In genomic region chr17:28000389-28000788, GRCm38 (mm10) we compare ENCODE assay signal across 13 mouse cellular contexts.
DNase-seq lines count a peak whose midpoint lies in the region; ATAC-seq and TF ChIP-seq lines count a peak whose summit lies in the region.
"Had no signal": no experiment of that assay in that cellular context is flagged by ENCODE, and none has a peak within 500 bp of the region (broad histone marks: within the 10 kb centered on the region; RNA-seq: fewer than 3 reads in every experiment).

No protein-coding gene starts in this region.

- intact Hi-C loops in gastrocnemius, adult 2 months (cut with DNase I) = no loop called here

- ATAC-seq in midbrain, embryonic 11.5 days (ENCODE audit: low FRiP score) = no peak
- no peak for ATAC-seq in embryonic facial prominence, embryonic 11.5 days (replicated peaks; ENCODE audit: insufficient number of reproducible peaks, low FRiP score, low TSS enrichment, low read depth)
- ATAC-seq in midbrain, embryonic 15.5 days (replicated peaks) = no peak
- no peak for ATAC-seq in granulocyte monocyte progenitor cell, adult 5-6 weeks (replicated peaks; ENCODE audit: poor library complexity, severe bottlenecking)

- no peak overlapping the region for H3K4me2 ChIP-seq in midbrain, embryonic 11.5 days
- no peak overlapping the region for H3K4me2 ChIP-seq in embryonic facial prominence, embryonic 11.5 days (ENCODE audit: low read depth, low read length)
- no peak overlapping the region for H3K4me2 ChIP-seq in midbrain, embryonic 15.5 days

- H3K9ac ChIP-seq in midbrain, embryonic 11.5 days (ENCODE audit: low read length) = no peak overlapping the region
- H3K9ac ChIP-seq in embryonic facial prominence, embryonic 11.5 days (replicated peaks; ENCODE audit: low read length) = 0 out of 2 replicates have a peak overlapping the region, but pooled peaks have one; percentile 5
- H3K9ac ChIP-seq in midbrain, embryonic 15.5 days = no peak overlapping the region

- WGBS in midbrain, embryonic 10.5 days = 65% methylated on average over 4 of the region's 4 CpGs
- 57% methylated on average over 4 of the region's 4 CpGs for WGBS in midbrain, embryonic 11.5 days
- WGBS in embryonic facial prominence, embryonic 11.5 days = 34% methylated on average over 4 of the region's 4 CpGs
- WGBS in midbrain, embryonic 15.5 days = 46% methylated on average over 4 of the region's 4 CpGs

- no peaks in the 10 kb centered on the region for H3K27me3 ChIP-seq in midbrain, embryonic 10.5 days (ENCODE audit: low read depth, poor library complexity, severe bottlenecking)
- no peaks in the 10 kb centered on the region for H3K27me3 ChIP-seq in midbrain, embryonic 11.5 days (ENCODE audit: control insufficient read depth, insufficient read depth, low read length)
- no peaks in the 10 kb centered on the region for H3K27me3 ChIP-seq in embryonic facial prominence, embryonic 11.5 days (ENCODE audit: control insufficient read depth, insufficient read depth, low read length)
- H3K27me3 ChIP-seq in midbrain, embryonic 15.5 days (replicated peaks) = no peaks in the 10 kb centered on the region

- peak overlapping the region; percentile 63 for H3K27ac ChIP-seq in gastrocnemius, adult 2 months
- peak overlapping the region; percentile 57; the same call in 1 of the 2 replicates for H3K27ac ChIP-seq in midbrain, embryonic 10.5 days (replicated peaks)
- H3K27ac ChIP-seq in midbrain, embryonic 11.5 days (ENCODE audit: low read depth, low read length) = no peak overlapping the region
- H3K27ac ChIP-seq in embryonic facial prominence, embryonic 11.5 days (replicated peaks; ENCODE audit: low read depth, low read length) = peak overlapping the region; percentile 52
- peak overlapping the region; percentile 18; the same call in 1 of the 2 replicates for H3K27ac ChIP-seq in midbrain, embryonic 15.5 days

- H3K4me1 ChIP-seq in midbrain, embryonic 10.5 days = peaks cover 29% of the 10 kb centered on the region
- no peaks in the 10 kb centered on the region for H3K4me1 ChIP-seq in midbrain, embryonic 11.5 days (ENCODE audit: control insufficient read depth, insufficient read depth, low read length)
- H3K4me1 ChIP-seq in embryonic facial prominence, embryonic 11.5 days (ENCODE audit: control insufficient read depth, insufficient read depth, low read length) = no peaks in the 10 kb centered on the region
- H3K4me1 ChIP-seq in midbrain, embryonic 15.5 days = peaks cover 9% of the 10 kb centered on the region; the same call in 1 of the 2 replicates

- no peak for TF ChIP-seq CTCF in gastrocnemius, adult 2 months (IDR thresholded peaks at IDR 0.05)

- no peaks in the 10 kb centered on the region for H3K9me3 ChIP-seq in midbrain, embryonic 10.5 days (replicated peaks)
- no peaks in the 10 kb centered on the region for H3K9me3 ChIP-seq in midbrain, embryonic 11.5 days (ENCODE audit: control insufficient read depth, low read length)
- no peaks in the 10 kb centered on the region for H3K9me3 ChIP-seq in embryonic facial prominence, embryonic 11.5 days (replicated peaks; ENCODE audit: control insufficient read depth, low read length)
- H3K9me3 ChIP-seq in midbrain, embryonic 15.5 days = no peaks in the 10 kb centered on the region

- no peak for DNase-seq in gastrocnemius, adult 2 months
- DNase-seq in gastrocnemius, postnatal 25 days = no peak
- no peak for DNase-seq in midbrain, embryonic 10.5 days (ENCODE audit: low spot score)
- DNase-seq in midbrain, embryonic 11.5 days (ENCODE audit: low spot score, missing footprints) = no peak
- DNase-seq in embryonic facial prominence, embryonic 11.5 days (ENCODE audit: low spot score) = no peak
- no peak for DNase-seq in cerebellum, postnatal 10 days
- DNase-seq: B cell, adult 2 months; cerebellum, adult 11-12 months; kidney, adult 8-10 months; liver; lung, postnatal 4 days had no signal

- no peak overlapping the region for H3K4me3 ChIP-seq in gastrocnemius, adult 2 months
- no peak overlapping the region for H3K4me3 ChIP-seq in midbrain, embryonic 10.5 days
- no peak overlapping the region for H3K4me3 ChIP-seq in midbrain, embryonic 11.5 days (ENCODE audit: low read depth, low read length)
- H3K4me3 ChIP-seq in embryonic facial prominence, embryonic 11.5 days (ENCODE audit: low read depth, low read length) = no peak overlapping the region
- H3K4me3 ChIP-seq in midbrain, embryonic 15.5 days = no peak overlapping the region

- peaks cover 48% of the 10 kb centered on the region for H3K36me3 ChIP-seq in midbrain, embryonic 10.5 days
- H3K36me3 ChIP-seq in midbrain, embryonic 11.5 days (ENCODE audit: control insufficient read depth, insufficient read depth, low read length) = no peaks in the 10 kb centered on the region
- no peaks in the 10 kb centered on the region for H3K36me3 ChIP-seq in embryonic facial prominence, embryonic 11.5 days (replicated peaks; ENCODE audit: control insufficient read depth, insufficient read depth, low read depth, low read length)
- peaks cover 8% of the 10 kb centered on the region; the same call in 1 of the 2 replicates for H3K36me3 ChIP-seq in midbrain, embryonic 15.5 days (replicated peaks)
